ENCODE assay signal across 24 mouse cellular contexts in genomic region chr17:47767081-47767455, GRCm38 (mm10). TPM values are rescaled to one million over a fixed set of nuclear protein-coding genes. Genes with fewer than 3 reads are reported as not detected.
DNase-seq lines count a peak whose midpoint lies in the region; ATAC-seq and TF ChIP-seq lines count a peak whose summit lies in the region.
"Had no signal": no experiment of that assay in that cellular context is flagged by ENCODE, and none has a peak within 500 bp of the region (broad histone marks: within the 10 kb centered on the region; RNA-seq: fewer than 3 reads in every experiment).

No protein-coding gene starts in this region.

- no peak overlapping the region for H3K9ac ChIP-seq in liver, embryonic 13.5 days
- H3K9ac ChIP-seq: embryonic facial prominence, embryonic 12.5 days; forebrain, embryonic 15.5 days; hindbrain, embryonic 14.5 days; midbrain, embryonic 12.5 days; neural tube, embryonic 13.5 days had no signal

- no peaks in the 10 kb centered on the region; the same call in 1 of the 2 replicates for H3K36me3 ChIP-seq in liver, embryonic 13.5 days
- H3K36me3 ChIP-seq: embryonic facial prominence, embryonic 12.5 days; forebrain, embryonic 15.5 days; midbrain, embryonic 12.5 days; neural tube, embryonic 13.5 days had no signal

- intact Hi-C loops in gastrocnemius, adult 2 months (cut with DNase I): no loop called here

- H3K27me3 ChIP-seq in liver, embryonic 13.5 days: no peaks in the 10 kb centered on the region
- H3K27me3 ChIP-seq: embryonic facial prominence, embryonic 12.5 days; forebrain, embryonic 15.5 days; neural tube, embryonic 13.5 days had no signal

- H3K4me1 ChIP-seq in liver, embryonic 13.5 days (replicated peaks): peaks cover 53% of the 10 kb centered on the region

- peak overlapping the region; percentile 9; the same call in 1 of the 2 replicates for H3K4me3 ChIP-seq in gastrocnemius, adult 2 months
- H3K4me3 ChIP-seq in liver, embryonic 13.5 days (replicated peaks): no peak overlapping the region
- H3K4me3 ChIP-seq: embryonic facial prominence, embryonic 12.5 days; erythroblast, embryonic 14.5 days; forebrain, embryonic 15.5 days; midbrain, embryonic 12.5 days; neural tube, embryonic 13.5 days had no signal

- H3K27ac ChIP-seq in gastrocnemius, adult 2 months: peak overlapping the region; percentile 90
- H3K27ac ChIP-seq in liver, embryonic 13.5 days: peak overlapping the region; percentile 57
- H3K27ac ChIP-seq: embryonic facial prominence, embryonic 12.5 days; forebrain, embryonic 15.5 days; hindbrain, embryonic 14.5 days; kidney, postnatal 0 days; midbrain, embryonic 12.5 days; neural tube, embryonic 13.5 days had no signal

- no peaks in the 10 kb centered on the region for H3K9me3 ChIP-seq in liver, embryonic 13.5 days (replicated peaks)
- H3K9me3 ChIP-seq: forebrain, embryonic 15.5 days had no signal

- TF ChIP-seq CTCF in gastrocnemius, adult 2 months (IDR thresholded peaks at IDR 0.05): no peak

- DNase-seq in gastrocnemius, adult 2 months: no peak
- no peak for DNase-seq in gastrocnemius, postnatal 25 days
- DNase-seq in lung, postnatal 36 days: peak; percentile 72
- no peak for DNase-seq in lung, postnatal 14 days
- DNase-seq in liver, embryonic 13.5 days: no peak
- DNase-seq in ovary, postnatal 10 days (ENCODE audit: low spot score): no peak
- no peak for DNase-seq in thymus, postnatal 4 days
- DNase-seq: cerebellum, adult 9-10 months; heart, adult 18-20 months; heart, postnatal 36 days; spleen, adult 18-20 months had no signal

- ATAC-seq in liver, embryonic 13.5 days (ENCODE audit: low read depth): no peak
- peak; percentile 25 for ATAC-seq in monocyte, adult 5-6 weeks (replicated peaks; ENCODE audit: insufficient number of reproducible peaks, low FRiP score, low TSS enrichment, poor library complexity, severe bottlenecking)
- ATAC-seq: forebrain, embryonic 15.5 days had no signal

- H3K4me2 ChIP-seq in liver, embryonic 13.5 days: no peak overlapping the region
- H3K4me2 ChIP-seq: embryonic facial prominence, embryonic 12.5 days; forebrain, embryonic 15.5 days; hindbrain, embryonic 14.5 days; midbrain, embryonic 12.5 days; neural tube, embryonic 13.5 days had no signal

- WGBS in liver, embryonic 13.5 days (ENCODE audit: insufficient replicate concordance): 41% methylated on average over 2 of the region's 2 CpGs

RNA-seq across cellular contexts. Expression of gene Tfeb, which starts 30.2 kb away (rescaled TPM):
- total RNA-seq in gastrocnemius, adult 2 months (2021): 10 to 100 TPM; 85.3 to 93.9 TPM
- 10 to 100 TPM; 65.8 to 67.7 TPM for total RNA-seq in gastrocnemius, postnatal 25 days (2021)
- 4.4 and 4.6 TPM in 2 replicates for polyA plus RNA-seq in liver, embryonic 13.5 days (2015; fragmentation: Nextera tagmentation; extraction: Ambion mirVana)
- 61.8 to 91.9 TPM (median 65.3 TPM) in 3 replicates for total RNA-seq in monocyte, adult 5-6 weeks (2017)

RNA-seq across cellular contexts. Expression of gene Pgc, which starts 40.4 kb away (rescaled TPM):
- total RNA-seq in gastrocnemius, adult 2 months (2021): not detected
- not detected for total RNA-seq in gastrocnemius, postnatal 25 days (2021)
- polyA plus RNA-seq in liver, embryonic 13.5 days (2015; fragmentation: Nextera tagmentation; extraction: Ambion mirVana): 0.08 TPM in 1 of 2 replicates, not detected in the other
- not detected in 3 replicates for total RNA-seq in monocyte, adult 5-6 weeks (2017)
- total RNA-seq: adrenal gland, postnatal 4 days; common myeloid progenitor, adult 5-6 weeks; gastrocnemius, adult 18-20 months; heart, adult 18-20 months; heart, postnatal 36 days; layer of hippocampus, adult 8-10 months; left cerebral cortex, postnatal 25 days had no signal
- polyA plus RNA-seq: embryonic facial prominence, embryonic 12.5 days; erythroblast, embryonic 14.5 days; forebrain, embryonic 15.5 days; hindbrain, embryonic 14.5 days; midbrain, embryonic 12.5 days; neural tube, embryonic 13.5 days had no signal
